Mouse (Mus musculus): ENCODE results near the gene Gigyf1.

The Gigyf1 gene

DNA sequence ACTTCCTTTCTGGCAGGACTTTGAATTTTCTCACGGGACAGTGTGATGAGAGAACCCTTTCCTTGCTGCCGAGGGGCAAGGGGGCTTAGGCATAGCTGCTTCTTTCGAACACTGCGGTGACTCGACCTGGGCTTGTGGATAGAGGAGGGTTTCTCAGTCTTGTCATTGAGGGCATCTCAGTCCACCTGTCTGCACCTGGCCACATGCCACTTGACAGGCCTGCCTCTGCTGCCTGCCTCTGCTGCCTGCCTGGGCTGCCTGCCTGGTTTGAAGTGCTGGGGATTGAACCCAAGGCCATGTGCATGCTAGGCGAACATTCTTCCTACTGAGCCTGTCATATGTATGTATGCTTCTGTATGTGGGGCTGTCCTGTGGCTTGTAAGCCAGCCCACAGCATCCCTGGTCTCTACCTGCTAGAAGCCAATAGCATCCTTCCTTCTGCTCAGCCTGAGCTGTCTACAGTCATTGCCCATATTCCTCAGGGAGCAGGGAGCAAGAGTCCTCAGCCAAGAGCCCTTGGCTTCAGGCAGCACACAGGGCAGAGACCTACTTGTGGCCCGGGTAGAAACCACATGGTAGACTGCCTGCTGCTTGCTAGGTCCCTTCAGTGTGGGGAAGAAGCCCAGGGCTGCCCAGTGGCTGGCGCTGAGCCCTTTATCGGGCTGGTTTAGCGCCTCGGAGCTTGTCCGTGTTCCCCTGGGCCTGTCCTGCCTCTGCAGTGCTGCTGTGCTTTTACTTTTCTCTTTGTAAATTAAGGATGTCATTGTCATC, 4.2 kb upstream of the Gigyf1 start:
- no peak for DNase-seq (ENCODE audit: low spot score)

DNA sequence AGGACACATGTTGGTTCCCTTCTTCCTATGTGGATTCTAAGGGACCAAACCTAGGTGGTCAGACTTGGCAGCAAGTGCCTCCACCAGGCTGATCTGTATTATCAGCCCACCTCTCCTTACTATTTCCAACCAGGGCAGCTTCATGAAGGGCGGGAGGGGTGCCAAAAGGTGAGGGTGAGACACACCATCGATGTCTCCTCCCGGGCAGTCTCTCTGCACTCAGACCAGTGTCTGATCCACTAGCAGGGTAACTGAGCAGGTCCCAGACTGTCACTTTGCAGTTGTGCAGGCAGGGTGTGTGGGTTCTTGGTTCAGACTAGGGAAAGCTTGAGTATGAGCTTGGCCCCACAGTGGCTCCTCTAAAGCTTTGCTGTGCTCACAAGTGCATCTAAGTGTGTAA, 3.5 kb upstream of the Gigyf1 start:
- DNase-seq (ENCODE audit: low spot score), result no peak

DNA sequence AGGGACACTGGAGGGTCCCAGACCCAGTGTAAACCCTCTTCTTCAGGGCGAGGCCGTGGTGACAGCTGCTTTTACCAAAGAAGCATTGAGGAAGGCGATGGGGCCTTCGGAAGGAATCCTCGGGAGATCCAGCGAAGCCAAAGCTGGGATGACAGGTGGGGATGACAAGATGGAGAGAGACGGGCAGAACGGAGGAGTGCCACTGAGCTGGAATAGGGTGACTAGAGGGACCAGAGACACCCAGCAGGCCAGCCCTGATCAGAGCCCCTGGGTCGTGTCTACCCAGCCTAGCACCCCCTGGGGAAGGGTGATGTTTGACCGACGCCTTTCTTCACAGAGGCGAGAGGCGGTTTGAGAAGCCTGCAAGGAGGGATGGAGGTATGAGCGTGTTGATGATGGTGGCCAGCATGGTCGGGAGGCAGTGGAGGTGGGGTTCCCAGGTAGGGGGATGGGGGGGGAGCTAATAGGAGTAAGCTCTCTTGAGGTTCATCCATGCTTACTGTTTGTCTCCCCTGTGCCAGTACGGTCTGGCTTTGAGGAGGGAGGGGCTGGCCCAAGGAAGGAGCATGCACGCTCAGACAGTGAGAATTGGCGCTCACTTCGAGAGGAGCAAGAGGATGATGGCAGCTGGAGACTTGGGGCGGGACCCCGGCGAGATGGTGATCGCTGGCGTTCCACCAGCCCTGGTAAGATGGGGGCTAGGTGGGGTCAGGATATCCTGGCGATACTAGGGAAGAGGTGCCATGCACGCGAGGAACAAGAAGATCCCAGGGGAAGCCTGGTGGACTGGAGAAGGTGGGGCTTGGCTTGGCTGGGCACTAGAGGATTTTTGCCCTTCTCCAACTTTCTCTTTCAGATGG, 1.6 kb downstream of the Gigyf1 start:
- DNase-seq (ENCODE audit: low spot score), result no peak

DNA sequence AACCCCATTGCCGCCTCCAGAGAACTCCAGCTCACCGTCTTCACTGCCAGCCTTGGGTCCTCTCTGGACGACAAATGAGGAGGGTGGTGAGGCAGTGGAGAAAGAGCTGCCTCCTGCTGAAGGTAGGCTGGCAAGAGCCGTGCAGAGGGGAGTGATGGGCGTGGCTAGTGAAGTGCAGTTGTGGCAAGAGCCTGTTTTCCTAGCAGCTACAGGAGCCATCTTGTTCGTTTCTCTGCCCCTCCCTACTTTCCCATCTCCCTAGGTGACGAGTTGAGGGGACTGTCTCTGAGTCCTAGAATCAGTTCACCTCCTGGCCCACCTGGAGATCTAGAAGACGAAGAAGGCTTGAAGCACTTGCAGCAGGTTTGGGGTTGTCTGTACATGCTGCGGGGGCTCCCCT, 3.5 kb downstream of the Gigyf1 start:
- no peak for DNase-seq (ENCODE audit: low spot score)

DNA sequence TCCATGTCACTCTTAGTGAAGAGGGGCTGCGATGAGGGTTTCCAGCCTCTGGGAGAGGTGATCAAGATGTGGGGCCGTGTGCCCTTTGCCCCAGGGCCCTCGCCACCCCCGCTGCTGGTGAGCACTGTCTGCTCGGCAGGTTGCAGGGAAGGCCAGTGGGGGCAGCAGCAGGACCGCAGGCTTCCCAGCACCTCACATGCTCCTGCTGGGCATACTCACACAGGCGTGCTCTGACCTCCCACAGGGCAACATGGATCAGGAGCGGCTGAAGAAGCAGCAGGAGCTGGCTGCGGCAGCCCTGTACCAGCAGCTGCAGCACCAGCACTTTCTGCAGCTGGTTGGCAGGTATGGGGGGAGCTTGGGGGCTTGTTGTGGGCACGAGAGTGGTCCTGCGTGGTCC, 4.4 kb downstream of the Gigyf1 start:
- DNase-seq (ENCODE audit: low spot score), result no peak

DNA sequence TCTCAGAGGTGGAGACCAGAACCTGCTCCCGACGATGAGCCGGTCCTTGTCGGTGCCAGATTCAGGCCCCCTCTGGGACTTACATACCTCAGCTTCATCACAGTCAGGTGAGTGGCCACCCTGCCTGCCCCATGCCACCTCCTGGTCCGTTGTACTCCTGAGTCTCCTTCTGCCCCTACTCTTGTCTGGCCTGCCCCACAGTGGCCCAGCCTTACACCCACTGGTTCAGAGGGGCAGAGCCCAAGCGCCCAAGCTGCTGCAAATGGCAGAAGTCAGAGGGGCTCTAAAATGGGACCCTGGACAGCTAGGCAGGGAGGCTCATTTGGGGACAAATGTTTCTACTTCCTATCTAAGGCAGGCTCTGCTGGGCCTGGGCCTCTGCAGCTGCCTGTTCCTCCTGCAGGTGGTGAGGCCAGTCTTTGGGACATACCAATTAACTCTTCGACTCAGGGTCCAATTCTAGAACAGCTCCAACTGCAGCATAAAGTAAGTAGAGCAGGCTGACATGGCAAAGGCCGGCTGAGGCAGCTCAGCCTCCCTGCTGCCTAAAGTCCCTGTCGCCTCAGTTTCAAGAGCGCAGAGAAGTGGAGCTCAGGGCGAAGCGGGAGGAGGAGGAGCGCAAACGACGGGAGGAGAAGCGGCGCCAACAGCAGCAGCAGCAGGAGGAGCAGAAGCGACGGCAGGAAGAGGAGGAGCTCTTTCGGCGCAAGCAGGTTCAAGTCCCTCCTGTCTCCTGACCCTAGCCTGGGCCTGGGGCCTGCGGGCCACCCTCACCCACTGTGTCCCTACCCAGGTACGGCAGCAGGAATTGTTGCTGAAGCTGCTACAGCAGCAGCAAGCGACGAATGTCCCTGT, 5.3 kb downstream of the Gigyf1 start:
- DNase-seq (ENCODE audit: low spot score), result no peak

DNA sequence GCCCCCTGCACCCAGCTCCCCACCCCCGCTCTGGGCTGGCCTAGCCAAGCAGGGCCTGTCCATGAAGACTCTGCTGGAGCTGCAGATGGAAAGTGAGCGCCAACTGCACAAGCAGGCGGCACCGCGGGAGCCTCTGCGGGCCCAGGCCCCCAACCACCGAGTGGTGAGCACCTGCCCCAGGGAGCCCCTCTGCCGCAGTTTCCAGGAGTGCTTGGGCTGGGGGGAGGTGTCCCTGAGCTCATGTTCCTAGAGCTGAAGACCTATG, 5.8 kb downstream of the Gigyf1 start:
- no peak for DNase-seq (ENCODE audit: low spot score)

DNA sequence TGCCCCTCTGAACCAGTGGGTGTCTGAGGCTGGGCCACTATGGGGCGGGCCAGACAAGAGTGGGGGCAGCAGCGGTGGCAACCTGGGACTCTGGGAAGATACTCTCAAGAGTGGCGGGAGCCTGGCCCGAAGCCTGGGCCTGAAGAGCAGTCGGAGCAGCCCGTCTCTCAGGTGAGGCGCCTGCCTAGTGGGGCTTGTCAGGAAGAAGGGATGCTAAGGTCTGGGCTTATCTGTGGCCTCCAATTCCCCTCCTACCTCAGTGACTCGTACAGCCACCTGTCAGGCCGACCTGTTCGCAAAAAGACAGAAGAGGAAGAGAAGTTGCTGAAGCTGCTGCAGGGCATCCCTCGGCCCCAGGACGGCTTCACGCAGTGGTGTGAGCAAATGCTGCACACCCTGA, 6.3 kb downstream of the Gigyf1 start:
- no peak for DNase-seq (ENCODE audit: low spot score)

DNA sequence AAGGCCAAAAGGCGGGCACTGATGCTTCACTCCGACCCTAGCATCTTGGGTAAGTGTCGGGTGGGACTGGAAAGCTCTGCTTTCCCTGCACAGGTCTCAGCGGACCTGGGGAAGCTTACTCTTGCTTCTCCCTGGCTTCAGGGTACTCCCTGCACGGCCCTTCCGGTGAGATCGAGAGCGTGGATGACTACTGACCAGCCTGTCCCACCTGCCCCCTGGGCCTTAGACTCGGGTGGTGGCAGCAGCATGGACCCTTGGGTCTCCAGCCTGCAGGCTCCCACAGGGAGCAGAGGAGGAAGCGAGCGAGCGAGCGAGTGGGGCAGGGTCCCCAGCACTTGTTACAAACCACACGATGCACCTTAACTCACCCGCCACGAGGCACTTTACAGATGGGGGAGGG, 7.2 kb downstream of the Gigyf1 start:
- DNase-seq (ENCODE audit: low spot score), result no peak

DNA sequence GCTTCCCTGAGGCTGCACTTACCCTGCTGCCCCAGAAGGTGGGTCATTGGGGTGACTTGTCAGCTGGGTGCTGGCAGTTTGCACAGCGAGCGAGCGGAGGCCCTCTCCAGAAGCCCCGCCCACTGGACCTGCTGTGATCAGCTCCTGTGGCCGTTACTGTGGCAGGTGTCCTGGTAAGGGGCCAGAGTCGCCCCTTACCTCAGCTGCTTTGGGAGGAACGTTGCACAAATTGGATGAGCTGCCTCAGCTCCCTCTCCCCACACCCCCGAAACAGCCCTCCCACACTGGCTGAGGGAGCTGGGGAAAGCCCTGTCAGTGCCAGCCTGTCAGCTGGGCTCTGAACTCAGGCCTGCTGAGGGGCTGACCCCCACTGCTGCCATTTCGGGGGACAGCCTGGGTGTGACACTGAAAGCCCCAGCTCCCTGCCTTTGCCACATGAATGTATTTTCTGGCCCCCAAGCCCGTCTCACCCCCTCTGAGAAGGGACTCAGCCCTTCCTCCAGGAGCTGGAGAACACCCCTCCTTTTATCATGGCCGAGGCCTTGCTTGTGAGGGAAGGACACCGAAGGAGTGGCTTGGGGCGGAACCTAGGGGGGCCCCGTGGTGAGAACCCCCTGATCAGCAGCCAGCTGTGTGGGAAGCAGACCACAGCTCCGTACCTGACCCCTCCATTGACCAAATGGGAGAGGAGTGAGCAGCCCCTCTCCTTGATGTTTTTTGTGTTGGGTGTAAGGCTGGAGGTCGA, 8.0 kb downstream of the Gigyf1 start:
- no peak for DNase-seq (ENCODE audit: low spot score)

DNA sequence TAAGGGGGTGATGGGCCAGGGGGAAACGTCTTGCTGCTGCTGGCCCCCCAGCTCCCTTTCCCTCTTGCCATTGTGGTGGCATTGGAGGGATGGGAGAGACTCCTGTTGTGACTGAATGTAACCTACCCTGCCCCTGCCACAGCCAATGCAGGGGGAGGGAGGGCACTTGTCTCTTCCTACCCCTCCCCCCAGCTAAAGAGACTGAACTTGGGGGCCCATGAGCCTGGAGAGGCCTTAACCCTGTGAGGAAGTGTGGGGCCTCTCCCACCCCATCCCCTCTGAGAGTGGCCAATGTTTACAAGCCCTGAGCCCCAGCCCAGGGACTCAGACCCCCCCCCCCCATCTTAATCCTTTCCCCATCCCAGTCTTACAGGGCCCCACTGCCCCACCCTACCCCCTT, 9.1 kb downstream of the Gigyf1 start:
- no peak for DNase-seq (ENCODE audit: low spot score)

DNA sequence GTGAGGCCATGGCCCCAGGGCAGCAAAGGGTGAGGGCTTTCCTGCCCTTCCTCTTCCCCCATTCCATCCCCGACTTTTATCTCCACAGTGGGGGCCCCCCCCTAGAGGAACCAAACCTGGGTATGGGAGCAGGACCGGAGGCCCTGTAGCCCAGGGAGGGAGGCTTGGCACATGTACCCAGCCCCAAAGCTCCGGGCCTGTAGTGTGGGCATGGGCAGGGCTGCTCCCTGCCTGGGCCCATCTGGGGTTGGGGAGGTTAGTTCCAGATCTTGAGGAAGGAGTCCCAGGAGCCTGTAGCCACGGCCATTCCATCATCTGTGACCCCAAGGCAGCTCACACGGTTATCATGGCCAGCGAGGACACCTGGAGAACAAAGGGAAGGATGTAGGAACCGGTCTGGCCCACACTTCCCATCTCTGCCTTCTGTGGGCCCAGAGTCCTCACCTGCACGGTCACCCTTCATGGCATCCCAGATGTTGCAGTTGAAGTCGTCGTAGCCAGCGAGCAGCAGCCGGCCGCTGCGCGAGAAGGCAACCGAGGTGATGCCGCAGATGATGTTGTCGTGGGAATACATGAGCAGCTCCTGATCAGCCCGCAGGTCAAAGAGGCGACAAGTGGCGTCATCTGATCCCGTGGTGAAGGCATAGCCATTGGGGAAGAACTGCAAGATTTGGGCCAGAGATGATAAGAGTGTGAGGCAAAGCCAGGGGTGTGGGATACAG, 10.1 kb downstream of the Gigyf1 start:
- DNase-seq (ENCODE audit: low spot score), result no peak

DNA sequence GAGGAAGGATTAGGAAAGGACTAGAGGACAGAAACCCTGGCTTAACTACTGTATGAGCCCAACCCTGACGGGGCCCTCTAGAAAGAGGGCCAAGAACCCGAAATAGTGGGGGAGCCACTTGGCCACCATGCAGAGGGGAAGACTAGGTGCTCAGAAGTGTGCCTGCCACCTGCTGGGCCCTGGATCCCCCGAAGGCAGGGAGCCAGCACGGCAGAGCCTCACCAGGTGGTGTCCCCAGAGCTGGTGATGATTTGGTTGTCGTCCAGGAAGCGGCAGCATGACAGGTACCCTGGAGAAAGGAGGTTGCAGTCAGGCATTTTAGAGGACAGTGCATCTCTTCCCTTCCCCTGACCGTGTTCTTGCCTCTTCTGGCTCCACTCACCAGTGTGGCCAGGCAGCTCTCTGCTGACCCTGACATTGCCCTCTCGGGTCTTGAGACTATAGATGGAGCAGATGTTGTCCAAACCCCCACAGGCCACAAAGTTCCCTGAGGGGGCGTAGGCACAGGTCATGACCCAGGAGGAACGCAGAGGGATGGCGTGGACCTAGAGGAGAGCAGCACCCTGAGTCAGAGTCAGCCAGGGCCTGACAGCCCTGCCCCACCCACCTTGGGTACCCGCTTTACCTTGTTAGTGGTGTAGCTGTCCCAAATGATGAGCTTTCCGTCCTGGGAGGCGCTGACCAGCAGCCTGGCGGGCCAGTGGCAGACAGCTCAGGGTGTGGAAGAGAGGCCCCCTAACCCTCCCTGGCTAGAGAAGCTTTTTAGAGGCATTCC, 11.1 kb downstream of the Gigyf1 start:
- DNase-seq (ENCODE audit: low spot score), result no peak

DNA sequence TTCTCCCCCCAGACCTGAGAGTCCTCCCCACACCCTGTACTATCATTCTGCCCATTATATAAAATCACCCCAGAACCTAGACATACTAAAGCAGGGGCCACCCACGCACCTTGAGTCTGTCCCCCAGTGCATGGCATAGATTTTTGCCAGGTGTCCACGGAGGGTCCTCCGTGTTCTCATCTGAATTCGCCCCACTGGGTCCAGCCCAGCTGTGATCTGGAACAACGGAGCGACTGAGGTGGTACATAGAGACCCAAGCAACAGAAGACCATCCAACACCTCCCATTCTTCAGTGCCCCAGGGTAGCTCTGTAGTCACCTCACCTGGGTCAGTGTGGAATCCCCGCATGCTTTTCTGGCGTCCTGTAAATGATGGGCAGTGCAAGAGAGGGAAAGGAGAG, 11.7 kb downstream of the Gigyf1 start:
- DNase-seq (ENCODE audit: low spot score), result no peak

DNA sequence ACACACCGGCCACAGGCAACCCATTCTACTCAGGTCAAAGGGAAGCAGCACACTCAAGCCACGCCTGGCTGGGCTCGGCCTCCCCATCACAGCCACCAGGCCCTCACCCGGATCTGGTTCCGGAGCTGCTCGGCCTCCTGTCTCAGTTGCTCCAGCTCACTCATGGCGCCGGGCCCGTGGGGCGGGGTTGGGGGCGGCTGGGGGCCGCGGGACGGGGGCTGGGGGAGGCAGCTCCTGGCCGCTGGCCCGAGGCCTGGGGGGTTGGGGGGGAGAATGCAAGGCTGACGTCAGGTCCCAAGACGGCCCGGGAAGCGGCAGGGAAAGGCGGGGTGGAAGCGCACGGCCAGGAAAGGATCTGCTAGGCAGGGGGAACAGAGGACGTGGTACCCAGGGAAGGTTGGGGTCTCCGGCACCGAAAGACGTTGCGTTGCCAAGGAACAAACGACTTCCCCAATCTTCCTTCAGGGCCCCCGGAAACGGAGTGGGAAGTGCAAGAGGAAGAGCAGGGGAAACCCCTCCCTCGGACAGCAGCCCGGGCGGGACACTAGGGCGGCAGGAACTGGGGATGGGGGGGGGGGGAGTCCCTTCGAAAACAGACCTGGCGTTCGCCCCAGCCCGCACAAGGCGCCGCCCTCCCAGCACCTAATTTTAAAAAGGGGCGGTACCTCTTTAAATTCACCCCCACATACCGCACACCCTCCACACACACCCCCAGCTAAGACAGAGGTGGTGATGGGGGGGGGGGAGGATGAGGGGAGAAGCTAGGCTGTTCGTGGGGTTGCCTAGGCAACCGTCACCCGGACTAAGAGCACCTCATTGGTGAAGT, 12.5 kb downstream of the Gigyf1 start:
- peak; percentile 70 for DNase-seq (ENCODE audit: low spot score)

DNA sequence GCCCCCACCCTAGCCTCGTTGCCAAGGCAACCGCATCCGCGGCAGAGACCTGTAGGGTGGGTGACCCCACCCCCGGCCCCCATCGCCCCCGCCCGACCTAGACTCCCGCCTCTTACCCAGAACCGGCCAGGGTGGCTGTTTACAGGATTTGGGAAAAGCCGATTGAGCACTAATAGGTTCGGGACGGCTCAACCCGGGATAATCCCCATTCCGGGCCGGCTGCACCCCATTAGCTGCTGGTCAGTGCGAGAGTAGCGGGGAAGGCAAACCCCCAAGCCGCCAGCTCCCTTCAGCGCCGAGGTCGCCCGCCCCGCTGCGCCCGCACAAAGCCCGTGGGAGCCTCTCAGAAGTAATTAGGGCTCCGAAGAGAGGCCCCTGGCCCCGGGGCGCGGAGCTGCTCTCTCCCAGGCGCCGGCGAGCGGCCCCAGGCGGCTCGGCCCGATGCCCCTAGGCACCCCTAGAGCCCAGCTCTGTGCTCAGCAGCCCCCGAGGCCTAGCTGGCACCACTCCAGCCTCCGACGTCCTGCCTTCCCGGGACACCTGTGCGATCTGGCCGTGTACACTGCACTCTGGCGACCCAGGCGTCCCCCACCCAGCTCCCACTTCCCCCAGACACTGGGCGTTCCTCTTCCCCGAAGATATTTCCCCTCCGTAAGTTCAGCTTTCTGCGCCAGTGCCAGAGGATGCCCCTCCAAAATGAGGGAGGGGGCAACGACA, 13.2 kb downstream of the Gigyf1 start:
- DNase-seq (ENCODE audit: low spot score), result no peak

DNA sequence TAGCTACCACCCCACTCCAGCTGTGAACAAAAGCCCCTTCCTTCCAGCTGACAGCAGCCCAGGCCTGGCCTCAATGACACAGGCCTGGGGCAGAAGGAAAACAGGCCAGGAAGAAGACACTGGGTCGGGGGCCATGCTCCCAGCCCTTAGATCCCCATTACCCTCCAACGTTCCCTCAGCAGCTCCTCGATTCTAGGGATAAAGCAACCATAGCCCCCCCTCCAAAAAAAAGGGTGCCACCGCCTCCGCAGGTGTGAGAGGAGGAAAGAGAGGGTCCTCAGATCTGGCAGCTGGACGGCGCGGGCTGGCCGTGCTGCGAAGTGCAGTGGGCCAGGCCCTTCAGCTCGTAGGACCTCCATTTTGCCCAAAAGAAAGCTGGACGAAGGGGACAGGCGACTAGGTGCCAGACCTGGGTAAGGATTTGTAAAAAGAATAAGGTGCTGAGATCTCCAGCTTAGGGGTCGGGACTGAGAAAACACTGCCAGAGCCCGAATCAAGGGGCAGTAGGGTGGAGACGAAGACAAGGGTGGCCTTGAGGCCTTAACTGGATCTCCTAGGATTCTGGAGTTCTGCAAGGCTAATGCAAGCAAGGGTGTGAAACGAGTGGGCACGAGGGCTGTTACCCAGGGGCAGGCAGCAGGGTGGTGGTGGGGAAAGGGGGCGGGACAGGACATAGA, 13.9 kb downstream of the Gigyf1 start:
- no peak for DNase-seq (ENCODE audit: low spot score)

DNA sequence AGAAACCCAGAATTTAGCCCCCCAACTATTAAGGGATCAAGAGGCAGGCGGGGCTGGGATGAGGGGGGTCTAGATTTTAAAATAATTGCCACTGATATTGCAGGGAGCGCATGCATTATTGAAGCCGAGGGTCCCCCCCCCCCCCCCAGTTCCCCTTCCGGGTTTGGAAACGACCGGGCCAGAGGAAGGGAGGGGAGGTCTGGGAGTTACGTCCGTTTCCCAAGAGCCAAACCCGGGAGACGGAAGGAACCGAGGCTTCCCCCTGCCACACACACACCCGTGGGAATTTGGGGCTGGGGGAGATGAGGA, 14.4 kb downstream of the Gigyf1 start:
- no peak for DNase-seq (ENCODE audit: low spot score)

Measured in yolk sac, embryonic 10.5 days (tissue).